Mouse (Mus musculus): ENCODE data around the gene Mrps10. TPM values are rescaled to one million over a fixed set of nuclear protein-coding genes. Genes with fewer than 3 reads are reported as not detected.

The Mrps10 gene
- polyA plus RNA-seq, 1 experiment: 20.5 TPM

GRCm38 (mm10) chr17:47430815-47431214 lies 62.1 kb downstream of the Mrps10 start:
- H3K4me1 ChIP-seq (ENCODE audit: control insufficient read depth, insufficient read depth, low read length): no peaks in the 10 kb centered on the region
- H3K4me3 ChIP-seq (ENCODE audit: insufficient read depth, low read length): no peak overlapping the region
- TF ChIP-seq CTCF (IDR thresholded peaks at IDR 0.05; ENCODE audit: low read depth, low read length): no peak
- TF ChIP-seq POLR2A (IDR thresholded peaks at IDR 0.05; ENCODE audit: borderline replicate concordance, low read depth, low read length): no peak
- no peak overlapping the region for H3K27ac ChIP-seq (ENCODE audit: insufficient read depth, low read depth, low read length)

Other genes starting within 250 kb of the Mrps10 start
- gene Guca1b, start 16.5 kb downstream of the Mrps10 start, polyA plus RNA-seq (2012; ENCODE audit: insufficient read depth, insufficient read length, missing spikeins): 0.99 TPM in 2 replicates
- 20.0 and 22.0 TPM in 2 replicates for gene Guca1a, start 31.7 kb downstream of the Mrps10 start, polyA plus RNA-seq (2012; ENCODE audit: insufficient read depth, insufficient read length, missing spikeins)
- gene AI661453, start 67.7 kb downstream of the Mrps10 start, polyA plus RNA-seq (2012; ENCODE audit: insufficient read depth, insufficient read length, missing spikeins): 2.8 and 3.0 TPM in 2 replicates
- gene 1700001C19Rik, start 68.5 kb downstream of the Mrps10 start, polyA plus RNA-seq (2012; ENCODE audit: insufficient read depth, insufficient read length, missing spikeins): 0.34 and 0.67 TPM in 2 replicates
- gene Taf8, start 133.4 kb downstream of the Mrps10 start, polyA plus RNA-seq (2012; ENCODE audit: insufficient read depth, insufficient read length, missing spikeins): 23.7 and 30.1 TPM in 2 replicates
- gene Ccnd3, start 136.2 kb downstream of the Mrps10 start, polyA plus RNA-seq (2012; ENCODE audit: insufficient read depth, insufficient read length, missing spikeins): 89.1 and 95.0 TPM in 2 replicates
- 4.1 and 5.0 TPM in 2 replicates for gene Bysl, start 242.6 kb downstream of the Mrps10 start, polyA plus RNA-seq (2012; ENCODE audit: insufficient read depth, insufficient read length, missing spikeins)
- gene Med20, start 242.7 kb downstream of the Mrps10 start, polyA plus RNA-seq (2012; ENCODE audit: insufficient read depth, insufficient read length, missing spikeins): 19.7 and 23.4 TPM in 2 replicates
- gene Gm20517, start 242.7 kb downstream of the Mrps10 start, polyA plus RNA-seq (2012; ENCODE audit: insufficient read depth, insufficient read length, missing spikeins): 1.2 and 3.1 TPM in 2 replicates